Mouse (Mus musculus): ENCODE data around the gene Myh7.

DNA sequence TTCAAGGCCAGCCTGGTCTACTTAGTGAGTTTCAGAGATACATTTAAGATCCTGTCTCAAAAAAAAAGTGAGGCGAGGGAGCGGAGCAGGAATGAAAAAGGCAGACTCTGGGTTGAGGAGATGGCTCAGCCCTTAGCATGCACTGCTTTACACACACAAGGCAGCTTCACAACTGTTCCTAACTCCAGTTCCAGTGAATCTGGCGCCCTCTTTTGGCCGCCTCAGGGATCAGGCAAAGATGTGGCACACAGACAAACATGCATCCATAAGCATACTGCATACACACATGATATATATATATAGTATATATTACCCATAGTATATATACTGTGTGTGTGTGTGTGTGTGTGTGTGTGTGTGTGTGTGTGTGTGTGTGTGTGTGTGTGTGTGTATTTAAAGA is 16.7 kb upstream of the Myh7 start:
- peak; percentile 47; the same call in 1 of the 2 replicates for TF ChIP-seq CTCF (IDR thresholded peaks at IDR 0.05; ENCODE audit: borderline replicate concordance, extremely low read depth, insufficient read depth, insufficient read length)
- TF ChIP-seq POLR2A (IDR thresholded peaks at IDR 0.05; ENCODE audit: borderline replicate concordance, extremely low read depth, insufficient read depth, insufficient read length, poor library complexity, severe bottlenecking), result no peak
